Mouse (Mus musculus): ENCODE results near the gene Cacfd1. TPM values are rescaled to one million over a fixed set of nuclear protein-coding genes. Genes with fewer than 3 reads are reported as not detected.

Gene Cacfd1
- total RNA-seq, 2 experiments from 2014 or later: 28.0 to 29.7 TPM

Other genes starting within 250 kb of the Cacfd1 start
- not detected for gene Abo, start 144.9 kb upstream of the Cacfd1 start, total RNA-seq (2021)
- gene Surf6, start 107.0 kb upstream of the Cacfd1 start, total RNA-seq (2021): 10 to 100 TPM; 14.7 to 15.7 TPM
- 10 to 100 TPM; 30.2 to 36.1 TPM for gene Med22, start 99.2 kb upstream of the Cacfd1 start, total RNA-seq (2021)
- 100 to 1,000 TPM; 414 to 433 TPM for gene Rpl7a, start 99.2 kb upstream of the Cacfd1 start, total RNA-seq (2021)
- 10 to 100 TPM; 16.4 to 17.4 TPM for gene Surf2, start 93.6 kb upstream of the Cacfd1 start, total RNA-seq (2021)
- 10 to 100 TPM; 40.7 to 41.9 TPM for gene Surf1, start 93.4 kb upstream of the Cacfd1 start, total RNA-seq (2021)
- gene Surf4, start 76.0 kb upstream of the Cacfd1 start, total RNA-seq (2021): 100 to 1,000 TPM; 110 to 117 TPM
- gene Stkld1, start 75.9 kb upstream of the Cacfd1 start, total RNA-seq (2021): not detected
- gene Rexo4, start 45.5 kb upstream of the Cacfd1 start, total RNA-seq (2021): 10 to 100 TPM; 19.1 to 20.4 TPM
- not detected for gene Adamts13, start 36.5 kb upstream of the Cacfd1 start, total RNA-seq (2021)
- under 1 TPM; 0.18 to 0.24 TPM for gene Slc2a6, start 18.1 kb downstream of the Cacfd1 start, total RNA-seq (2021)
- gene Mymk, start 62.3 kb downstream of the Cacfd1 start, total RNA-seq (2021): not detected
- gene Adamtsl2, start 69.5 kb downstream of the Cacfd1 start, total RNA-seq (2021): 10 to 100 TPM; 10.6 to 11.4 TPM
- gene Fam163b, start 132.6 kb downstream of the Cacfd1 start, total RNA-seq (2021): under 1 TPM; 0.55 to 0.65 TPM
- gene Dbh, start 155.3 kb downstream of the Cacfd1 start, total RNA-seq (2021): 1 to 10 TPM; 1.1 to 1.8 TPM
- gene Sardh, start 238.4 kb downstream of the Cacfd1 start, total RNA-seq (2021): 10 to 100 TPM; 20.4 to 24.9 TPM